Mouse (Mus musculus): ENCODE results near the gene Micall2.
"Not testable (repeated sequence)": the region's sequence is repeated elsewhere in the genome, so short reads cannot be mapped to it uniquely, and the experiment has no call there.

Micall2 gene

GRCm38 (mm10) chr5:139735677-139736503 lies at the start of gene Micall2:
TSS of gene Micall2 (minus strand) at chr5:139736336.
- peak; percentile 93 for DNase-seq

GRCm38 (mm10) chr5:139781406-139781805 lies 45.3 kb upstream of the Micall2 start:
- DNase-seq = no peak

- no peak for DNase-seq
Measured at GRCm38 (mm10) chr5:139776966-139777365, 40.8 kb upstream of the Micall2 start.

GRCm38 (mm10) chr5:139775216-139775926 lies 39.2 kb upstream of the Micall2 start, which contains the start of gene Ints1:
TSS of gene Ints1 (minus strand) at chr5:139775674.
- peak; percentile 97 for DNase-seq

- DNase-seq = no peak
Measured at GRCm38 (mm10) chr5:139768216-139768615, 32.1 kb upstream of the Micall2 start.

- DNase-seq = no peak
Measured at GRCm38 (mm10) chr5:139764296-139764695, 28.2 kb upstream of the Micall2 start.

- peak; percentile 75 for DNase-seq
Measured at GRCm38 (mm10) chr5:139758096-139758495, 22.0 kb upstream of the Micall2 start.

- DNase-seq = no peak
Measured at GRCm38 (mm10) chr5:139756586-139756985, 20.4 kb upstream of the Micall2 start.

GRCm38 (mm10) chr5:139756135-139756534 lies 20.0 kb upstream of the Micall2 start:
- no peak for DNase-seq

- peak; percentile 56 for DNase-seq
Measured at GRCm38 (mm10) chr5:139754753-139755152, 18.6 kb upstream of the Micall2 start.

GRCm38 (mm10) chr5:139750535-139750934 lies 14.4 kb upstream of the Micall2 start:
- no peak for DNase-seq

- no peak for DNase-seq
Measured at GRCm38 (mm10) chr5:139749413-139750125, 13.4 kb upstream of the Micall2 start.

- no peak for DNase-seq
Measured at GRCm38 (mm10) chr5:139745771-139746170, 9.6 kb upstream of the Micall2 start.

- not testable (repeated sequence) for DNase-seq
Measured at GRCm38 (mm10) chr5:139742640-139743039, 6.5 kb upstream of the Micall2 start.

GRCm38 (mm10) chr5:139738592-139739315 lies 2.6 kb upstream of the Micall2 start:
- no peak for DNase-seq

- no peak for DNase-seq
Measured at GRCm38 (mm10) chr5:139737841-139738591, 1.9 kb upstream of the Micall2 start.

- DNase-seq = no peak
Measured at GRCm38 (mm10) chr5:139736504-139736940, 386 bp upstream of the Micall2 start.

- DNase-seq = no peak
Measured at GRCm38 (mm10) chr5:139734746-139735145, 1.4 kb downstream of the Micall2 start.

GRCm38 (mm10) chr5:139734016-139734415 lies 2.1 kb downstream of the Micall2 start:
- no peak for DNase-seq

- no peak for DNase-seq
Measured at GRCm38 (mm10) chr5:139732634-139733107, 3.5 kb downstream of the Micall2 start.

- peak; percentile 49 for DNase-seq
Measured at GRCm38 (mm10) chr5:139730712-139731486, 5.2 kb downstream of the Micall2 start.

All from layer of hippocampus, adult 9-11 months (tissue).